Comparison of ENCODE assay signal across 8 mouse cellular contexts in the genomic region with DNA sequence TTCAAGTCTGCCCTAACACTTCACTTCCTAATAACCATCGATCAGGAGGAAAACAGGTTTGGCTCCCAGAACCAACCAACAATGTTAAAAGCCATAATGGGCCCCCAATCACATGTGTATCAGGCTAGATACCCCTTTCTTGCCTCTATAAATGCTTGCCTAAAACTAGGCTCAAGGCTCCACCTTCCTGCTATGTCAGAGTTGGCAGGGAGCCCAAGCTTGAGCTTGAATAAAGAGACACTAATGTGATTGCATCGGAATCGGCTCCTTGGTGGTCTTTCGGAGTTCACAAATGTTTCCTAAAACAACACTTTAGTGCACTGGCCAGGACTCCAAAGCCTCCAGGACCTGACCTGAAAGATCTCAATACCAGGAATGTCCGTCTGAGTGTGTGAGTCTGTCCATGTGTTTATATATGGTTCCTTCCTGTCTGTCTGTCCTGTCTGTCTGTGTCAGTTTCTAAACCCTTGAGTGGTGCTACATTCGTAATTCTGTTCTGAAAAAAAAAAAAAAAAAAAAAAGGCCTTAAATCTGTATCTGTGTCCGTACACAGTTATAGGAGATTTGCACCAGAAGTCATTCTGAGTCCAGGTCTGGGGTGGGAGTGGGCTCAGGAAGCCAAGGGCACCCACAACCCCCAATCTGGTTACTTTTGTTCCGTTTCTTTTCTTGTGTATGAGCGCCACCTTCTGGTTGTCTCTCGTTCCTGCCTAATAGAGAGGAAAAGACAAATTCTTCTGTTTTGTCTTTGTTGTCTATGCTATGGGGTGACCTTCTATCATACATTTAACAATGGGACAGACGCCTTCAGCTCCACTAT. TPM values are rescaled to one million over a fixed set of nuclear protein-coding genes. Genes with fewer than 3 reads are reported as not detected.
DNase-seq lines count a peak whose midpoint lies in the region; ATAC-seq and TF ChIP-seq lines count a peak whose summit lies in the region.

No protein-coding gene starts in this region.

- peak; percentile 8 to 73 for DNase-seq in heart, adult 18-20 months
- DNase-seq in heart, adult 11 months = no peak
- DNase-seq in brain, embryonic 14.5 days (ENCODE audit: low read depth) = peak; percentile 94
- peak; percentile 78 for DNase-seq in forebrain, embryonic 11.5 days (ENCODE audit: low spot score)
- DNase-seq in layer of hippocampus, postnatal 25 days (ENCODE audit: extremely low spot score in 1 of 2, low spot score in 1 of 2) = peak; percentile 31 to 64

- 0 out of 2 replicates have a peak overlapping the region, but pooled peaks have one; percentile 3 for H3K4me3 ChIP-seq in forebrain, embryonic 11.5 days (ENCODE audit: low read depth, low read length)
- H3K4me3 ChIP-seq in hindbrain, embryonic 12.5 days = no peak overlapping the region
- no peak overlapping the region for H3K4me3 ChIP-seq in small intestine, adult 2 months (ENCODE audit: low read depth, low read length)

- WGBS in forebrain, embryonic 11.5 days = 36% methylated on average over 11 of the region's 11 CpGs
- 35% methylated on average over 11 of the region's 11 CpGs for WGBS in hindbrain, embryonic 12.5 days
- WGBS in small intestine, adult 2 months = 35% methylated on average over 11 of the region's 11 CpGs

- H3K36me3 ChIP-seq in forebrain, embryonic 11.5 days (ENCODE audit: control insufficient read depth, insufficient read depth, low read length) = no peaks in the 10 kb centered on the region
- H3K36me3 ChIP-seq in hindbrain, embryonic 12.5 days = no peaks in the 10 kb centered on the region
- no peaks in the 10 kb centered on the region for H3K36me3 ChIP-seq in small intestine, adult 2 months (ENCODE audit: control insufficient read depth, insufficient read depth, low read length)

- H3K9me3 ChIP-seq in forebrain, embryonic 11.5 days (ENCODE audit: control insufficient read depth, low read length) = no peaks in the 10 kb centered on the region
- H3K9me3 ChIP-seq in hindbrain, embryonic 12.5 days (replicated peaks) = no peaks in the 10 kb centered on the region

- peak overlapping the region; percentile 47 for H3K4me2 ChIP-seq in forebrain, embryonic 11.5 days (ENCODE audit: low read depth, low read length, severe bottlenecking)
- peak overlapping the region; percentile 50 for H3K4me2 ChIP-seq in hindbrain, embryonic 12.5 days (replicated peaks)

- peak; percentile 68 for TF ChIP-seq CTCF in brain, embryonic 14.5 days (IDR thresholded peaks at IDR 0.05; ENCODE audit: borderline replicate concordance, extremely low read depth, insufficient read depth, insufficient read length)
- TF ChIP-seq CTCF in small intestine, adult 2 months (IDR thresholded peaks at IDR 0.05; ENCODE audit: extremely low read depth, insufficient read length, insufficient replicate concordance, low read depth, low read length) = peak; percentile 63; the same call in 1 of the 2 replicates

- no peak for TF ChIP-seq POLR2A in brain, embryonic 14.5 days (IDR thresholded peaks at IDR 0.05; ENCODE audit: borderline replicate concordance, extremely low read depth, insufficient read depth, insufficient read length, poor library complexity, severe bottlenecking)
- no peak for TF ChIP-seq POLR2A in small intestine, adult 2 months (IDR thresholded peaks at IDR 0.05; ENCODE audit: low read depth, low read length)

- no peak overlapping the region for H3K27ac ChIP-seq in forebrain, embryonic 11.5 days (ENCODE audit: low read depth, low read length)
- H3K27ac ChIP-seq in hindbrain, embryonic 12.5 days = peak overlapping the region; percentile 71
- no peak overlapping the region for H3K27ac ChIP-seq in small intestine, adult 2 months (ENCODE audit: insufficient read depth, low read depth, low read length)

- ATAC-seq in forebrain, embryonic 11.5 days (replicated peaks; ENCODE audit: low FRiP score) = peak; percentile 94
- peak; percentile 91 for ATAC-seq in hindbrain, embryonic 12.5 days (ENCODE audit: low FRiP score)
- ATAC-seq in megakaryocyte, adult 5-6 weeks (ENCODE audit: poor library complexity, severe bottlenecking) = 0 out of 2 replicates have a peak, but pooled peaks have one; percentile 33

- peak overlapping the region; percentile 35 for H3K9ac ChIP-seq in forebrain, embryonic 11.5 days (ENCODE audit: low read length)
- H3K9ac ChIP-seq in hindbrain, embryonic 12.5 days = peak overlapping the region; percentile 32

- 0 out of 2 replicates have a peak, but pooled peaks cover 2% of the 10 kb centered on the region for H3K4me1 ChIP-seq in forebrain, embryonic 11.5 days (replicated peaks; ENCODE audit: control insufficient read depth, insufficient read depth, low read length)
- no peaks in the 10 kb centered on the region for H3K4me1 ChIP-seq in hindbrain, embryonic 12.5 days
- no peaks in the 10 kb centered on the region for H3K4me1 ChIP-seq in small intestine, adult 2 months (ENCODE audit: control insufficient read depth, insufficient read depth, insufficient read length, low read length)

- H3K27me3 ChIP-seq in forebrain, embryonic 11.5 days (ENCODE audit: control insufficient read depth, insufficient read depth, low read length) = no peaks in the 10 kb centered on the region
- no peaks in the 10 kb centered on the region for H3K27me3 ChIP-seq in hindbrain, embryonic 12.5 days
- no peaks in the 10 kb centered on the region for H3K27me3 ChIP-seq in small intestine, adult 2 months (ENCODE audit: control insufficient read depth, insufficient read depth, low read length)

RNA-seq across cellular contexts. Expression of a gene that starts 42.2 kb away (rescaled TPM):
- total RNA-seq in heart, adult 18-20 months (2021) = not detected
- not detected in 2 replicates for polyA plus RNA-seq in brain, embryonic 14.5 days (2012; rRNA removed)
- not detected in 2 replicates for polyA plus RNA-seq in forebrain, embryonic 11.5 days (2014; fragmentation: Nextera tagmentation; extraction: Ambion mirVana)
- polyA plus RNA-seq in hindbrain, embryonic 12.5 days (2016; fragmentation: Nextera tagmentation; extraction: Ambion mirVana) = not detected in 2 replicates
- not detected for total RNA-seq in layer of hippocampus, postnatal 25 days (2021)
- not detected in 2 replicates for total RNA-seq in megakaryocyte, adult 5-6 weeks (2015)
- total RNA-seq in megakaryocyte, adult 5-6 weeks (2017) = not detected in 2 replicates
- polyA plus RNA-seq in small intestine, adult 2 months (2012; rRNA removed) = 0.61 TPM in 1 of 2 replicates, not detected in the other

Comparison
In these comparisons a context has a peak if more than half of its experiments do, and no peak if none do; other contexts are left out.
1. ATAC-seq: peak in every context shown above with its lines; median percentile 94 in forebrain, embryonic 11.5 days; 91 in hindbrain, embryonic 12.5 days; 33 in megakaryocyte, adult 5-6 weeks.